Mouse (Mus musculus) liver, embryonic 15.5 days (tissue): ENCODE results near the gene Lat. TPM values are rescaled to one million over a fixed set of nuclear protein-coding genes. Genes with fewer than 3 reads are reported as not detected.

ENCODE experiments used
- ATAC-seq: fragments of 200-750 bp; cut with Nextera tagmentation; 2 replicates; pipeline ENCODE4 v1.8.0; 2017; ENCODE audit warnings: moderate number of reproducible peaks, mild to moderate bottlenecking, moderate library complexity; ENCODE audit not compliant: insufficient read depth
- H3K27ac ChIP-seq: fragments of 300-500 bp; sonication (generic); replicated peaks from 2 replicates; pipeline ENCODE4 v1.5.1; 2015; ENCODE audit warnings: mild to moderate bottlenecking, inconsistent platforms
- H3K27me3 ChIP-seq: fragments of 300-500 bp; sonication (generic); 2 replicates; pipeline ENCODE4 v1.6.1; 2015; ENCODE audit warnings: mild to moderate bottlenecking, inconsistent platforms
- H3K36me3 ChIP-seq: fragments of 300-500 bp; sonication (generic); replicated peaks from 2 replicates; pipeline ENCODE4 v1.6.1; 2015; ENCODE audit warnings: moderate library complexity, mild to moderate bottlenecking, inconsistent platforms
- H3K4me1 ChIP-seq: fragments of 300-500 bp; sonication (generic); replicated peaks from 2 replicates; pipeline ENCODE4 v1.6.1; 2015; ENCODE audit warnings: inconsistent platforms
- H3K4me2 ChIP-seq: fragments of 300-500 bp; sonication (generic); 2 replicates; pipeline ENCODE4 v1.6.1; 2015; ENCODE audit warnings: moderate library complexity, mild to moderate bottlenecking, inconsistent platforms
- H3K4me3 ChIP-seq: fragments of 300-500 bp; sonication (generic); replicated peaks from 2 replicates; pipeline ENCODE4 v1.5.1; 2015; ENCODE audit warnings: mild to moderate bottlenecking, inconsistent platforms
- H3K9ac ChIP-seq: fragments of 300-500 bp; sonication (generic); 2 replicates; pipeline ENCODE4 v1.6.1; 2015; ENCODE audit warnings: moderate library complexity, mild to moderate bottlenecking, inconsistent platforms
- H3K9me3 ChIP-seq: fragments of 300-500 bp; sonication (generic); replicated peaks from 2 replicates; pipeline ENCODE4 v1.6.1; 2016; ENCODE audit warnings: inconsistent platforms
- WGBS: fragments of 180-500 bp; shearing (Covaris S2); methylation state at CpG from one replicate; pipeline ENCODE4 v1.1.7; 2015; ENCODE audit warnings: mixed read lengths; ENCODE audit not compliant: insufficient replicate concordance; 5-methylcytosine and 5-hydroxymethylcytosine counted together
- polyA plus RNA-seq: library from polyadenylated mRNA; unstranded; fragments of >200 nt; fragmentation: Nextera tagmentation; extraction: Ambion mirVana; gene quantifications from 2 replicates; pipeline ENCODE4 v1.2.1, GENCODE M21; 2015

Gene Lat
- polyA plus RNA-seq, 1 experiment from 2014 or later, result 5.7 TPM

DNA sequence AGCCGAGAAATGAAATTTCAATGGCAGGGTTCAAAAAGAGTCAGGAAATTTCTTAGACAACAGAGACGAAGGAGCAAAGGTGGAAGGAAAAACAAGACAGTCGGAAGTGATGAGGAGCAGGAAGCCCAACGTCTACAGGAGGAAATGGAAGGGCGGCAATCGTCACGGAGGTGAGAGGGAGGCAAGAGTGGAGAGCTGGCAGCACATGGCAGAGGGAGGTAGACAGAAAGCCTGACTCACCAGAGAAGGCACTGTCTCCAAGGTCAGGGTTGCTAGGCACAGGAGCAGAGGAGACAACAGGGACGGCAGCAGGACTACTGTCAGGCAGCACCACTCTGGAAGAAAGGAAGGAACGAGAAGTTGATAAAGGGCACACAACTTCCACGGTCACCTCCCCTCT lies 1.7 kb downstream of the Lat start:
- WGBS, result 62% methylated on average over 10 of the region's 10 CpGs
- Histone ChIP-seq H3K4me3 (no peak overlapping the region), H3K36me3 (peaks cover 31% of the 10 kb centered on the region), H3K9me3 (no peaks in the 10 kb centered on the region), H3K27ac (no peak overlapping the region), H3K27me3 (no peaks in the 10 kb centered on the region), H3K4me1 (peaks cover 13% of the 10 kb centered on the region), H3K9ac (no peak overlapping the region), H3K4me2 (no peak overlapping the region)
- no peak for ATAC-seq

DNA sequence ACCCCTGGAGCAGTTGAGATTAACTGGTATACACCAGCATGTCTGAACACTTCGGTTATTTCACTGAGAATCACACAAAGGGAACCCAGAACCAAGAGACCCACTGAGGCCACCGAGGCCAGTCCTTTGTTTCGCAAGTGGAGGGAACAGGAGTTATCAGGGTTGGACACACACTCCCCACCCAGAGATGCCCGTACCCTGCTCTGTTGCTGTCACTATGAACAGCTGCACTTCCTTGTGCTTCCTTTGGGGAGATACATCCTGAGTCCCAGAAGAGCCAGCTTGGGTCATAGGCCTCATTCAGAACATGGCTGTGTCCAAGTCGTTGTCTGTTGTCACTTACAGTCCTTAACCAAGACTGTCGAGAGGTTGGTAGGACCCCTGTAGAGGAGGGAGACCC lies 6.3 kb downstream of the Lat start:
- no peak for ATAC-seq
- 30% methylated on average over 6 of the region's 6 CpGs for WGBS
- H3K4me3 ChIP-seq, result no peak overlapping the region
- no peaks in the 10 kb centered on the region for H3K36me3 ChIP-seq
- no peak overlapping the region for H3K4me2 ChIP-seq
- no peaks in the 10 kb centered on the region for H3K27me3 ChIP-seq
- no peak overlapping the region for H3K9ac ChIP-seq
- H3K4me1 ChIP-seq, result peaks cover 14% of the 10 kb centered on the region
- H3K9me3 ChIP-seq, result no peaks in the 10 kb centered on the region
- no peak overlapping the region for H3K27ac ChIP-seq

DNA sequence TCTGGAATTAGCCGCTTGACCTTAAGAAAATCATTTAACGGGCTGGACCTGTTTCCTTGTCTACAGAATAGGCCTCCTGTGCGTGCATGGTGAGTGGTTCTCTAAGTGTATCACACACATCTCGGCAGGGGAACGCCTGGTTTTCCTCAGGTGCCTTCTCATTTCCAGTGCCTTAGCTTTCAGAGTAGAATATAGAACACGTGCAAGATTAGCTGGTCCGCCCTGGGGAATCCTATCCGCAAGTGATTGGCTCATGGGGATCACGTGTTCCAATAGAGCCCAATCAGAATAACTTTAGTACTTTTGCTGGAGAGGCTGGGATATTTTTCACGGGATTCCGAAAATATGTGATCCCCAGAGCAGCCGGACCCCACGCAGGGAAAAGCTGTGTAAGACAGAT lies 10.3 kb downstream of the Lat start:
- H3K27me3 ChIP-seq, result no peaks in the 10 kb centered on the region
- H3K4me2 ChIP-seq, result no peak overlapping the region
- H3K4me3 ChIP-seq, result no peak overlapping the region
- H3K9me3 ChIP-seq, result no peaks in the 10 kb centered on the region
- H3K36me3 ChIP-seq, result no peaks in the 10 kb centered on the region
- peaks cover 53% of the 10 kb centered on the region for H3K4me1 ChIP-seq
- 74% methylated on average over 13 of the region's 13 CpGs for WGBS
- no peak overlapping the region for H3K9ac ChIP-seq
- no peak overlapping the region for H3K27ac ChIP-seq
- no peak for ATAC-seq

DNA sequence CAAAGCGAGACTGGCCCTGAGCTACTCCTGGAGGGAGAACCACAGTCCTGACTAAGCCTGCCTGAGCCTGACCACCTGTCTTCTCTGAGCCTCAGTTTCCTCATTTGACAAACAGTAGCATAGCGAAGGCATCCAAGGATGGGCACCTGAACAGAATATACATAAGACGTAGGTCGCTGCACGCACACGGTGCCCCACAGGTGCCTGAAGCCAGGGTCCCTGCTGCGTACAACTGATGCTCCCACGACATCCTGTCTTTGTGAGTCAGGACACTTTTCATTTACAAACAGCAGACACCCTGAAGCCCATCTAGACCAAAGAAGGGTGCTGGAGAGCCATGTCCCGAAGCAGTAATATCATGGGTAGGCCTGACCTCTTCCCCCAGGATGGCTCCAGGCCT lies 11.0 kb downstream of the Lat start:
- Histone ChIP-seq H3K27ac (no peak overlapping the region), H3K27me3 (no peaks in the 10 kb centered on the region), H3K9ac (no peak overlapping the region), H3K4me2 (no peak overlapping the region), H3K4me3 (no peak overlapping the region), H3K4me1 (peaks cover 56% of the 10 kb centered on the region), H3K9me3 (no peaks in the 10 kb centered on the region), H3K36me3 (no peaks in the 10 kb centered on the region)
- no peak for ATAC-seq
- 84% methylated on average over 9 of the region's 9 CpGs for whole genome bisulfite sequencing

DNA sequence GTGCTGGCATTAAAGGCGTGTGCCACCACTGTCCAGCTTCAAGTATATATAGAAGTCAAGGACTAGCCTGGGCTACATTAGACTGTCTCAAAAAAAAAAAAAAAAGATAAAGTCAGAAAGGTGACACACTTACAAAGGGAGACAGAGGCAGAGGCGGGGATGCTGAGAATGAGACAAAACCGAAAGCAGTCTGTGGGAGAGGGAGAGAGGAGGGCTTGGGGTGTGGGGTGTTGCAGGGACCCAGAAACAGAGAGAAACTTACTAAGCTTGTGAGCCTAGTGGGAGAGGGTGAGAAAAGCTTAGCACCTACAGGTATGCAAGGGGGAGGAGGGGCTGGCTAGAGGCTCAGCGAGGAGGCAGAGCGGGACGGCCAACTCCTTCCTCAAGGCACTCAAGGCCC lies 11.5 kb downstream of the Lat start:
- peaks cover 53% of the 10 kb centered on the region for H3K4me1 ChIP-seq
- ATAC-seq, result no peak

GRCm38 (mm10) chr7:126356793-126357591 lies 12.4 kb downstream of the Lat start:
- Histone ChIP-seq H3K27me3 (no peaks in the 10 kb centered on the region), H3K9me3 (no peaks in the 10 kb centered on the region), H3K4me1 (peaks cover 46% of the 10 kb centered on the region), H3K9ac (no peak overlapping the region), H3K36me3 (no peaks in the 10 kb centered on the region), H3K4me3 (0 out of 2 replicates have a peak overlapping the region, but pooled peaks have one; percentile 14), H3K4me2 (peak overlapping the region; percentile 65), H3K27ac (peak overlapping the region; percentile 77)
- peak; percentile 90 for ATAC-seq
- 12% methylated on average over 7 of the region's 7 CpGs for WGBS

More for the DNA sequence above, 11.5 kb downstream of the Lat start:
- Histone ChIP-seq H3K9me3 (no peaks in the 10 kb centered on the region), H3K4me2 (no peak overlapping the region), H3K27me3 (no peaks in the 10 kb centered on the region), H3K4me3 (no peak overlapping the region), H3K27ac (no peak overlapping the region), H3K9ac (no peak overlapping the region), H3K36me3 (no peaks in the 10 kb centered on the region)
- WGBS, result 86% methylated on average over 6 of the region's 6 CpGs

GRCm38 (mm10) chr7:126355847-126356597 lies 13.3 kb downstream of the Lat start:
- WGBS, result 48% methylated on average over 5 of the region's 5 CpGs
- no peak for ATAC-seq

DNA sequence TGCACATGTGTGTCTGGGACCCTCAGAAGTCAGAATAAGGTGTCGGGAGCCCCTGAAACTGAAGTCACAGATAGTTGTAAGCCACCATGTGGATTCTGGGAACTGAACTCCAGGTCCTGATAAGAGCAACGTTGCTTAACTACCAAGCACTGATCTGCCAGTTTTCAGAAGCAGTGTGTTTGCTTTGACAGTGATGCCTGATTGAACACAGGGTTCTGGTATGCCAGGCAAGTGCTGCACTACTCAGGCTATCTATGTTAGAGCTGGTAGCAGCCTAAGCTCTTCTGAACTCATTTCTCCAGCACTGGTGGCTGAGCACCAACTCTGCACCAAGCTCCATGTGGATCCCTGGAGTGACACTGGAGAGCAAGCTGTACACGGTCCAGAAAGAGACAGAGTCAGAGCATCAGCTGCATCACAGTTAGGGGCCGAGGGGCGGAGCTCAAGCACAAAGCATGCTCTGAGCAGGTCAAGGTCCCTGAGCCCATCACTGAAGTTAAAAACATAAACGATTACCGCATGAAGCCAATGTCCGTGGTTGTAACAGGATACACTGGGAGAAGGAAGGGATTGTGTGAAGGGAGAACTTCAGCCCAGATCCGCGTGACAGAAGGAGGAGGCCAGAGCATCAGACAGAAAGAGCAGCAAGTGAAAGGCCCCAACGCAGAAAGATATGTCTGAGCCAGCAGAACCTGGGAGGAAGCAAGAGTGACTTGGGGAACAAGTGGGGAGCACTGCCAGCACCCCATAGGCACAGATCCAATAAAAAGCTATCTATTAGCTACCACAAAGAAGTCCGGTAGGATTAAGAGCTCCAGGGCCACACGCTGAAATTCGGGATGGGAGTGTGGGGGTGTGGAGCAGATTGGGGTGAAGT lies 14.4 kb downstream of the Lat start:
- WGBS, result 44% methylated on average over 14 of the region's 14 CpGs
- H3K4me1 ChIP-seq, result peaks cover 46% of the 10 kb centered on the region
- H3K4me3 ChIP-seq, result no peak overlapping the region
- H3K36me3 ChIP-seq, result no peaks in the 10 kb centered on the region
- H3K9me3 ChIP-seq, result no peaks in the 10 kb centered on the region
- H3K27me3 ChIP-seq, result no peaks in the 10 kb centered on the region
- no peak overlapping the region for H3K27ac ChIP-seq
- ATAC-seq, result no peak
- no peak overlapping the region for H3K4me2 ChIP-seq
- H3K9ac ChIP-seq, result no peak overlapping the region

More at GRCm38 (mm10) chr7:126355847-126356597, 13.3 kb downstream of the Lat start:
- Histone ChIP-seq H3K4me1 (peaks cover 46% of the 10 kb centered on the region), H3K9ac (no peak overlapping the region), H3K4me2 (peak overlapping the region; percentile 65), H3K9me3 (no peaks in the 10 kb centered on the region), H3K36me3 (no peaks in the 10 kb centered on the region), H3K4me3 (no peak overlapping the region), H3K27me3 (no peaks in the 10 kb centered on the region), H3K27ac (peak overlapping the region; percentile 77)

DNA sequence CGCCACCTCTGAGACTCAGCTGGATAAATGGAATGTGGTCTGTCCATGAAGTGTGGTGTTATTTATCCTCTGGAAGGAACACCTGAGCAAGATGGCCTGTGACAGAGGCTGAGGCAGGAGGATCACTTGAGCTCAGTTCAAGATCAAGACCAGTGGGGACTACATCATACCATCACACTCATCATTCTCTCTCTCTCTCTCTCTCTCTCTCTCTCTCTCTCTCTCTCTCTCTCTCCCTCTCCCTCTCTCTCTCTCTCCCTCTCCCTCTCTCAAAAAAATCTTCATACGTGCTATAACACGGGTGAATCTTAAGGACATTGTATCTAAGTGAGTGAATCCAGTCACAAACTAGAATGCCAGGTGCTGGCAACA lies 15.4 kb downstream of the Lat start:
- no peak overlapping the region for H3K4me3 ChIP-seq
- H3K9me3 ChIP-seq, result no peaks in the 10 kb centered on the region
- H3K36me3 ChIP-seq, result no peaks in the 10 kb centered on the region
- no peak for ATAC-seq
- H3K27me3 ChIP-seq, result no peaks in the 10 kb centered on the region
- H3K9ac ChIP-seq, result no peak overlapping the region
- no peak overlapping the region for H3K4me2 ChIP-seq
- H3K4me1 ChIP-seq, result peaks cover 46% of the 10 kb centered on the region
- WGBS, result 54% methylated on average over 3 of the region's 3 CpGs
- no peak overlapping the region for H3K27ac ChIP-seq

- Histone ChIP-seq H3K9ac (no peak overlapping the region), H3K9me3 (no peaks in the 10 kb centered on the region), H3K36me3 (no peaks in the 10 kb centered on the region), H3K4me2 (no peak overlapping the region), H3K27ac (no peak overlapping the region), H3K4me3 (no peak overlapping the region), H3K4me1 (peaks cover 50% of the 10 kb centered on the region), H3K27me3 (no peaks in the 10 kb centered on the region)
- 41% methylated on average over 11 of the region's 11 CpGs for WGBS
- ATAC-seq, result no peak
These were observed 15.9 kb downstream of the Lat start for GRCm38 (mm10) chr7:126353251-126353993.
